Mouse (Mus musculus) midbrain, embryonic 10.5 days (tissue): Measurements from ENCODE around the gene Map2k5. TPM values are rescaled to one million over a fixed set of nuclear protein-coding genes. Genes with fewer than 3 reads are reported as not detected.

ENCODE experiments used
- polyA plus RNA-seq: library from polyadenylated mRNA; unstranded; fragments of >200 nt; fragmentation: Nextera tagmentation; extraction: Ambion mirVana; gene quantifications from 2 replicates; pipeline ENCODE4 v1.2.1, GENCODE M21; 2016

Map2k5 gene
- polyA plus RNA-seq, 1 experiment from 2014 or later: 32.9 TPM

Other genes with a start within 250 kb of the Map2k5 start
- 0.12 TPM in 1 of 2 replicates, not detected in the other for gene Skor1, start 228.9 kb downstream of the Map2k5 start, polyA plus RNA-seq
- 46.4 and 47.5 TPM in 2 replicates for gene 2300009A05Rik, start 21.3 kb upstream of the Map2k5 start, polyA plus RNA-seq
- 0.10 TPM in 2 replicates for gene Iqch, start 224.6 kb upstream of the Map2k5 start, polyA plus RNA-seq
- 53.3 and 54.5 TPM in 2 replicates for gene Aagab, start 224.8 kb upstream of the Map2k5 start, polyA plus RNA-seq